ENCODE assay signal across 8 mouse cellular contexts in the genomic region with DNA sequence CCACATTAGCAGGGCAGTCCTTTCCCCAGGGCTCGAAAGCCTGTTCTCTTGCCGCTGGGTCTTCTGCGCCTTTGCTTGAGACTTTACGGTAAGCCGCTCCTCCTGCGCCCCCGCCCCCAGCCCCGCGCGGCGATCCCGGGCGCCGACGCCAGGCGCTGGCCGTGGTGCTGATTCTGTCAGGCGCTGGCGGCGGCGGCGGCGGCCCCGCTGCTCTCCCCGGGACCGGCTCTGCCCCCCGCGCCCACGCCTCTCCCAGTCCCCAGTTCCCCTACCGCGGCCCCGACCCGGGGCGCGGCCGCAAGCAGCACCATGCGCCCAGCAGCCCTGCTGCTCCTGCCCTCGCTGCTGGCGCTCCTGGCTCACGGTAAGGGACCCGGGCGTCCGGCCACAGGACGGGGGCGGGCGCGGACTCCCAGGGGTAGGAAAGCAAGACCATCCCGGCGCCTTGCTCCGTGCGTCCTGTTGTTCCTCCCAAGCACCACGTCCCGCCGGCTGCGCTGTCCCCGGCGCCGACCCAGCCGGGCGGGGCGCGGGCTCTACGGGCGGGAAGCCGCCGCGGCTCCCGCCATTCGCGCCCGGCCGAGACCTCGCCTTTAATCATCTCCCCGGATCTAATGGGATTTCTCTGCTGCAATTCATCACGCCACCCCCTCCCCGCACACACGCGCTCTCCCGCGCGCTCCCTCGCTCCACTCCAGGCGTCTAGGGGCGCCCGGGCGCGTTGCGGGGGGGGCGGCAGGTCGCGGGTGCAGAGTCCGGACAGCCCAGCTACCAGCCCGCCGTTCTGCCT. TPM values are rescaled to one million over a fixed set of nuclear protein-coding genes. Genes with fewer than 3 reads are reported as not detected.
DNase-seq lines count a peak whose midpoint lies in the region; ATAC-seq and TF ChIP-seq lines count a peak whose summit lies in the region.
"Had no signal": no experiment of that assay in that cellular context is flagged by ENCODE, and none has a peak within 500 bp of the region (broad histone marks: within the 10 kb centered on the region; RNA-seq: fewer than 3 reads in every experiment).

A gene (plus strand): TSS at position 50 of the 790 bp plus-strand sequence.

- peaks cover 16% of the 10 kb centered on the region for H3K4me1 ChIP-seq in embryonic facial prominence, embryonic 12.5 days
- peaks cover 10% of the 10 kb centered on the region for H3K4me1 ChIP-seq in limb, embryonic 14.5 days (ENCODE audit: control insufficient read depth, insufficient read depth, low read length)
- no peaks in the 10 kb centered on the region for H3K4me1 ChIP-seq in midbrain, postnatal 0 days (ENCODE audit: insufficient read depth, low read length)

- under 1% methylated on average over 90 of the region's 94 CpGs for WGBS in embryonic facial prominence, embryonic 12.5 days
- under 1% methylated on average over 43 of the region's 94 CpGs for WGBS in limb, embryonic 14.5 days
- under 1% methylated on average over 80 of the region's 94 CpGs for WGBS in midbrain, postnatal 0 days

- peak; percentile 52 for ATAC-seq in embryonic facial prominence, embryonic 12.5 days (ENCODE audit: insufficient number of reproducible peaks, insufficient read depth, low FRiP score, low TSS enrichment)
- ATAC-seq in limb, embryonic 14.5 days (ENCODE audit: low FRiP score, low read depth): peak; percentile 63
- peak; percentile 70 for ATAC-seq in midbrain, postnatal 0 days (ENCODE audit: low FRiP score)

- peak within 1 kb of the TSS; percentile 48 for H3K4me3 ChIP-seq in embryonic facial prominence, embryonic 12.5 days
- H3K4me3 ChIP-seq in limb, embryonic 14.5 days (replicated peaks; ENCODE audit: low read length): peak within 1 kb of the TSS; percentile 46
- H3K4me3 ChIP-seq in midbrain, postnatal 0 days (ENCODE audit: low read depth, low read length): peak within 1 kb of the TSS; percentile 88

- peak within 1 kb of the TSS; percentile 39 for H3K9ac ChIP-seq in embryonic facial prominence, embryonic 12.5 days
- no peak within 1 kb of the TSS for H3K9ac ChIP-seq in limb, embryonic 14.5 days (ENCODE audit: low read depth, low read length, severe bottlenecking)
- H3K9ac ChIP-seq in midbrain, postnatal 0 days (replicated peaks; ENCODE audit: low read length, poor library complexity, severe bottlenecking): peak within 1 kb of the TSS; percentile 92

- peak; percentile 58 for TF ChIP-seq CTCF in midbrain, postnatal 0 days (IDR thresholded peaks at IDR 0.05)

- H3K4me2 ChIP-seq in embryonic facial prominence, embryonic 12.5 days (replicated peaks): peak within 1 kb of the TSS; percentile 98
- H3K4me2 ChIP-seq in limb, embryonic 14.5 days (replicated peaks; ENCODE audit: low read depth, low read length, severe bottlenecking): peak within 1 kb of the TSS; percentile 96
- peak within 1 kb of the TSS; percentile 82 for H3K4me2 ChIP-seq in midbrain, postnatal 0 days (ENCODE audit: low read depth, low read length, poor library complexity, severe bottlenecking)

- DNase-seq in adrenal gland, postnatal 4 days (ENCODE audit: low spot score in 2 of 2): peak; percentile 64 to 74
- DNase-seq in heart, adult 8-10 months (ENCODE audit: low spot score): peak; percentile 16
- DNase-seq in kidney, adult 9 months: peak; percentile 72
- peak; percentile 66 for DNase-seq in limb, embryonic 14.5 days (ENCODE audit: low spot score)
- DNase-seq in midbrain, postnatal 0 days (ENCODE audit: low spot score): peak; percentile 85
- DNase-seq in spleen, postnatal 36 days (ENCODE audit: low spot score in 2 of 2): peak; percentile 36 to 40

- H3K36me3 ChIP-seq in embryonic facial prominence, embryonic 12.5 days: no peaks in the 10 kb centered on the region
- H3K36me3 ChIP-seq in limb, embryonic 14.5 days (ENCODE audit: control insufficient read depth, insufficient read depth, low read length): no peaks in the 10 kb centered on the region
- H3K36me3 ChIP-seq in midbrain, postnatal 0 days (ENCODE audit: insufficient read depth, low read length): no peaks in the 10 kb centered on the region

- TF ChIP-seq POLR2A in limb, embryonic 14.5 days (IDR thresholded peaks at IDR 0.05; ENCODE audit: borderline replicate concordance, extremely low read depth, insufficient read depth, insufficient read length): no peak

- H3K27ac ChIP-seq in embryonic facial prominence, embryonic 12.5 days: no peak within 1 kb of the TSS
- H3K27ac ChIP-seq in limb, embryonic 14.5 days (replicated peaks; ENCODE audit: low read depth, low read length): no peak within 1 kb of the TSS
- H3K27ac ChIP-seq in midbrain, postnatal 0 days (ENCODE audit: low read depth, low read length): peak within 1 kb of the TSS; percentile 84

- H3K9me3 ChIP-seq in embryonic facial prominence, embryonic 12.5 days: no peaks in the 10 kb centered on the region
- no peaks in the 10 kb centered on the region for H3K9me3 ChIP-seq in limb, embryonic 14.5 days (ENCODE audit: control insufficient read depth, low read length)
- no peaks in the 10 kb centered on the region for H3K9me3 ChIP-seq in midbrain, postnatal 0 days (ENCODE audit: low read length)

- H3K27me3 ChIP-seq in embryonic facial prominence, embryonic 12.5 days: peaks cover 72% of the 10 kb centered on the region
- H3K27me3 ChIP-seq in limb, embryonic 14.5 days (ENCODE audit: control insufficient read depth, insufficient read depth, low read length): peaks cover 46% of the 10 kb centered on the region
- no peaks in the 10 kb centered on the region; the same call in 1 of the 2 replicates for H3K27me3 ChIP-seq in midbrain, postnatal 0 days (ENCODE audit: insufficient read depth, low read length)

RNA-seq across cellular contexts. Expression of the gene that starts here (rescaled TPM):
- 1 to 10 TPM; 3.9 to 6.0 TPM for total RNA-seq in adrenal gland, postnatal 4 days (2021)
- 2.0 and 2.4 TPM in 2 replicates for polyA plus RNA-seq in embryonic facial prominence, embryonic 12.5 days (2016; fragmentation: Nextera tagmentation; extraction: Ambion mirVana)
- total RNA-seq in heart, adult 8-10 months (2022): under 1 TPM; 0.19 to 0.84 (median 0.52) TPM
- polyA plus RNA-seq in limb, embryonic 14.5 days (2012; rRNA removed): 1.2 and 1.4 TPM in 2 replicates
- 0.98 and 1.2 TPM in 2 replicates for polyA plus RNA-seq in limb, embryonic 14.5 days (2014; fragmentation: Nextera tagmentation; extraction: Ambion mirVana)
- 160 and 173 TPM in 2 replicates for total RNA-seq in midbrain, postnatal 0 days (2014; rRNA removed)
- polyA plus RNA-seq in midbrain, postnatal 0 days (2015; fragmentation: Nextera tagmentation; extraction: Ambion mirVana): 121 and 125 TPM in 2 replicates
- total RNA-seq: hematopoietic stem cell, adult 5-6 weeks had no signal

Comparison
In these comparisons a context has a peak if more than half of its experiments do, and no peak if none do; other contexts are left out.
1. RNA of the gene that starts here (total RNA-seq): 160 to 173 TPM in midbrain, postnatal 0 days; 3.9 to 6.0 TPM in adrenal gland, postnatal 4 days and 0.19 to 0.84 TPM in heart, adult 8-10 months; every median in the first group is over 10 times any median in the second.
2. RNA of the gene that starts here (polyA plus RNA-seq): 121 to 125 TPM in midbrain, postnatal 0 days; 2.0 to 2.4 TPM in embryonic facial prominence, embryonic 12.5 days and 0.98 to 1.4 TPM in limb, embryonic 14.5 days; every median in the first group is over 10 times any median in the second.
3. Peak in DNase-seq in heart, adult 8-10 months; RNA of the gene not detected or under 1 TPM.
4. DNase-seq: peak in every context shown above with its lines; median percentile 85 in midbrain, postnatal 0 days; 72 in kidney, adult 9 months; 69 in adrenal gland, postnatal 4 days; 66 in limb, embryonic 14.5 days; 38 in spleen, postnatal 36 days; 16 in heart, adult 8-10 months.
5. Peak in every context shown above with its lines, with median percentiles within 50 percentile points of each other: ATAC-seq, H3K4me2 ChIP-seq and H3K4me3 ChIP-seq.